Mouse (Mus musculus): ENCODE results near the gene Sdc3. TPM values are rescaled to one million over a fixed set of nuclear protein-coding genes. Genes with fewer than 3 reads are reported as not detected.

Gene Sdc3
- polyA plus RNA-seq, 1 experiment = 33.3 TPM

- DNase-seq (ENCODE audit: low spot score) = no peak
These were observed 28.4 kb downstream of the Sdc3 start for GRCm38 (mm10) chr4:130820594-130821255.

DNA sequence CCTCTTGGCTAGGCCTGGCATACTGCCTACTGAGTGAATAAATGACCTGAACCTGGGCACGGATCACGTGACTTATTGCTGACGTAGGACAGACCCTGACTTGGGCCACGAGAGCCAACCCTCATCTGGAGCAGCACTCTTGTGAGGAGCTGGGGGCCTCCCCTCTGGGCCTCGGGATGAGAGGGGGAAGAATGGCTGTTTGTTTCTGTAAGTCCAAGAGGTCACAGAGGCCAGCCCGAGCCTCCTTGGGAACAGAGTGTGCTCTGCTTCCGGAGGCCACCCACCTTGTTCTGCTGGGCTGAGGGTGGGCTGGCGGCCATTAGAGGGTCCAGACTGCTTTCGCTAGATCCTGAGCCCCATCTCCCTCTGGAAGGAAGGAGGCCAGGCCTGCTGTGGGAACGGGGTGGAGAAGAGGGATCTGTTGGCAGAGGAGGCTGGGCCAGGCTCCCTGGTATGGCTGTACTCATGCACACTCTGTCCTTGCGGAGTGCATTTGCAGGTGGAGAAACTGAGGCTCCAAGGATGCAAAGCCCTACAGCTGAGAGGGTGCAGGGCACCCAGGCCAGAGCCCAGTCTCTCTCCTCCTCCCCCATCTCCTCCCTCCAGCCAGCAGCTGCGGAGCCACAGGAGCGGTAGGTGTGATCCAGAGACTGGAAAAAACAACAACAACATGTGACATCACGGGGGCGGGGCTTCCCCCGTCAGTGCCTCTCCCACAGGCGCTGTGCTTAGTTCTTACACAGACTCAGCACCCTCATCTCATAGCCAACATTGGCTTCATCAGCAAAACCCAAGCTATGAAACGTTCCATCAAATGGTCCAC, 36.7 kb downstream of the Sdc3 start:
- DNase-seq (ENCODE audit: low spot score) = no peak

DNA sequence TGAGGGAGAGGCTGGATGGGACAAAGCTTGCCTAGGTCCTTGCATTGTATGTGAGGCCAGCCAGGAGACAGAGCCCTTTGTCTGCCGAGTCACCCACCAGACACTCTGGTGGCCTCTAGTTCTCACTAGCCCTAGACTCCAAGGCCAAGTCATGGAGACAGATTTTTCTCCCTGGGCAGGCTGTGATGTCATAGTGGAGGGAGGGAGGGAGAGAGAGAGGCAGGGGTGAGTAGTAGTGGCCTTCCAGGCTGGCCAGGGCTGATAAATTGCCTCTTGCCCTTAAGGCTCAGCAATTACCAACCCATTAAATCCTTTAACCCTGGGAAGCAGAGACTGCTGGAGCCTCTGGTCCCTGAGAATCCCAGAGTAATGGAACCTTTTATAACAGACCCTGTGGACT, 41.8 kb downstream of the Sdc3 start:
- no peak for DNase-seq (ENCODE audit: low spot score)

- no peak for DNase-seq (ENCODE audit: low spot score)
These were observed 43.2 kb downstream of the Sdc3 start for GRCm38 (mm10) chr4:130835550-130835949.

GRCm38 (mm10) chr4:130836281-130837061, 44.1 kb downstream of the Sdc3 start:
- DNase-seq (ENCODE audit: low spot score) = no peak

DNA sequence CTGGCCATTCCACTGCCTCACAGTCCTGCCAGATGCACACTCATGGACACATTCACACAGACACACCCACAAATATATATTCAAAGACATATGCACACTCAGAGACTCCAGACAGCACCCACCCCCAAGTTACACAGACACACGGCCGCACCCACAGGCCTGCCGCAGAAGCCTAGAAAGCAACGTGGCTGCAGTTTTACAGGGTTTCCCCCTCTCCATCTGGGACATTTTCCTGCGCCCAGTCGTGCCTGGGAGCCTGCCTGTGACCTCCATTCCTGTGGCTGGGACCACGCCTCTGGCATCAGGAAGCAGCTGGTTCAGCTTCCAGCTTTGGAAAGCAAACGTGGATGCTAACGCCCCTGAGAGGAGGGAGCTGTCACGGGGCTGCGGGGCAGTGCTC, 46.2 kb downstream of the Sdc3 start:
- no peak for DNase-seq (ENCODE audit: low spot score)

GRCm38 (mm10) chr4:130841107-130841840, 48.9 kb downstream of the Sdc3 start:
- DNase-seq (ENCODE audit: low spot score) = no peak

GRCm38 (mm10) chr4:130848814-130849213, 56.5 kb downstream of the Sdc3 start:
- DNase-seq (ENCODE audit: low spot score) = no peak

- no peak for DNase-seq (ENCODE audit: low spot score)
These were observed 65.3 kb downstream of the Sdc3 start for GRCm38 (mm10) chr4:130857661-130858060.

- DNase-seq (ENCODE audit: low spot score) = no peak
These were observed 66.5 kb downstream of the Sdc3 start for GRCm38 (mm10) chr4:130858880-130859279.

GRCm38 (mm10) chr4:130859467-130859866, 67.1 kb downstream of the Sdc3 start:
- DNase-seq (ENCODE audit: low spot score) = no peak

DNA sequence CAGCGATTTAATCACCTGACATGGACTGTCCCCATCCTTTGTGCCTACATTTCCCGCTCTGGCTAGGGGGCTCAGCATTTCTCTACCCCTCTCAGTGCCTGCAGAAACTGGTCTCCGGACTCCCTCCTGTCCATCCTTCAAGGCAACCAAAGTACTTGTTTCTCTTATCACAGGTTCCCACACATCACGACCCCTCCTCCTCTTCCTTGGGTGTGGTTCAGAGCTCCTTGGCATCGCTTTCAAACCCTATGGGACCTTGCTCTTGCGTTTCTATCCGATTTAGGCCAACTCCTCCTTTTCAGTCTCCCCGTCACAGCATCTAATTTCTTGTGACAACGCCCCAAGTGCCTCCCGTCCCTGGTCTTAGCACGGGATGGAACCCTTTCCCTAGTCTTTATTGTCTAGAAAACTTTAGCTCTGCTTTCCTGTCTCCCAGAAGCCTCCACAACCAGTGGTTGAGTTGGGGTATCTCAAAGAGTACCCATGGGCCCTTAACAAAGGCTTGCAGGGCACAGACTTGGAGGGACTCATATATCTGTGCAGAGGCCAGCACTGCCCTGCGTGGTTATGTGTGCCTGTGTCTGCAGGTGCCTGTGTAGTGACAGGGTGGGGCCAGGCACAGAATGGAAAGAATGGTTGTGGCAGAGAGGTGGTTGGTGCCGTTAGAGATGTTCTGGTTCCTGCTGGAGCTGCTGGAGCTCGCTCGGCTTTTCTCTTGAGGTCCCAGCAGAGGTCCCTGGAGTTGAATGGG, 68.7 kb downstream of the Sdc3 start:
- no peak for DNase-seq (ENCODE audit: low spot score)

GRCm38 (mm10) chr4:130861653-130862208, 69.4 kb downstream of the Sdc3 start:
- peak; percentile 60 for DNase-seq (ENCODE audit: low spot score)

DNA sequence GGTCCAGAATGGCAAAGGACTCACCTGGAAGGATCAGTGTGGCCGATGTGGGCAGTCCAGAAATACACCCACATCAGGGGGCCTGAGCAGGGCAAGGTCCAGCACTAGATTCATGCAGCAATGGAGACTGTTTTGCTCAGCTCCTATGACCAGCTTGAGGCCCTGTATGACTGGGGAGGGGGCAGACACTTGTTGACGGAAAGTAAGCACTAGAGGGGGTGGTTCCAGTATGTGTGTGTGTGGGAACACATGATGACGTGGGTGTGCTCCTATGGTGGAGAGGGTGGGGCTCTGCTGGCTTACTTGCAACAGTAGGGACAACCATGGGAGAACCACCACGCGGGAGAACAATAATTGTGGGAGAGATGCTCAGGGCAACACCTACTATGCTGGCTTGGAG, 70.2 kb downstream of the Sdc3 start:
- no peak for DNase-seq (ENCODE audit: low spot score)

- DNase-seq (ENCODE audit: low spot score) = no peak
These were observed 73.1 kb downstream of the Sdc3 start for GRCm38 (mm10) chr4:130865460-130865859.

DNA sequence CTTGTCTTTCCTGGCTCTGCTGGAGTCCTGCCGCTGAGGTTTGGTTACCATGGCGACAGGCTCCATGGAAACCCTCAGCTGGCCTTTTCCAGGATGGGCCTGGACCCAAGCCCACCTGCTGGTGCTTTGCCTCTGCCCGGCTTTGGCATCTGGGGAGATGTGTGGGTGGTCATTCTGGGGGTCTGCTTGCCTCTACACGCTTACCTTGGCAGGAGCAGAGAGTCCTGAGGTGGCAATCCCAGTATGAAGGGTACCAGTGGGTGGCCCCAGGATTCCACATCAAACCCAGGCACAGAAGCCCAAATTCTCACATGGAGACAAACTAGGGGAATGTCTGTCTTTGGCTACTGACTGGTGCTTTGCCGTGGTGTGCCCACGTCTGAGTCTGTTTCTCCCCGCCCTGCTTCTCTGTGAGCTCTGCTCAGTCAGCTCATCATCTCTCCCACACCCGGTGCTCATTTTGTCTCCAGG, 73.6 kb downstream of the Sdc3 start:
- DNase-seq (ENCODE audit: low spot score) = no peak

- no peak for DNase-seq (ENCODE audit: low spot score)
These were observed 75.6 kb downstream of the Sdc3 start for GRCm38 (mm10) chr4:130867940-130868339.

DNA sequence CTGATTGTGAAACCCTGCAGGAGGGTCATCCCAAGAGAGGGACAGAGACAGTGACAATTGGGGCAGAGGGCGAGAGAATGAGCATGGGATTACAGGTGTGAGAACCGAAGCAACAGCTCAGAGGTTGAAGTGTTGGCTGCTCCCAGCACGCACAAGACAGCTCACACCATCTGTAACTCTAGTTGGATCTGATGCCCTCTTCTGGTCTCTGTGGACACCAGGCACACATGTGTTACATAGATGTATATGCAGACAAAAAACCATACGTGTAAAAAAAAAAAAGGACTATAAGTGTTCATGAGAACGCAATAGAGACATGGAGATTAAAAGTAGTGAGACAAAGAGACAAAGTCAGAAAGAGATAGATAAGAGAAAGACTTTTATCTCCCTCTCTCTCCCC, 76.5 kb downstream of the Sdc3 start:
- DNase-seq (ENCODE audit: low spot score) = no peak

DNA sequence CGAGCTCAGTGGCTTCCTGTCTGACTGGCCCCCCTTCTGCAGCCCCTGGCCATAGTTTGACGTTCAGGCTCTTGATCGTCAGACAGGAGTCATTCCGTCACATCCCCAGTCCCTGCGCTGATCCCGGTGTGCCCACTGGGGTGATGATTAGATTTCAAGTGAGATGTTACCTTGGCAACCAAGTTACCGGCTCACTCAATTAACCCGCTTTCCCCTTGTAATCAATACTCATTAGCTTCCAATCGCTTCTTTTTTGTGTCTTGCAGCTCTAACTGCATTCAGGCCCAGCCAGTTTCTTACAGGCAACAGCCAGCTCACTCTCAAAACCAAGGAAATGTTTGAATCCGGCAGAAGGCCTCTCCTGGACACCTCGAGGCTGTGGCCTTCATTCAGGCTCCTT, 80.1 kb downstream of the Sdc3 start:
- no peak for DNase-seq (ENCODE audit: low spot score)

- DNase-seq (ENCODE audit: low spot score) = no peak
These were observed 81.1 kb downstream of the Sdc3 start for GRCm38 (mm10) chr4:130873440-130873839.

DNA sequence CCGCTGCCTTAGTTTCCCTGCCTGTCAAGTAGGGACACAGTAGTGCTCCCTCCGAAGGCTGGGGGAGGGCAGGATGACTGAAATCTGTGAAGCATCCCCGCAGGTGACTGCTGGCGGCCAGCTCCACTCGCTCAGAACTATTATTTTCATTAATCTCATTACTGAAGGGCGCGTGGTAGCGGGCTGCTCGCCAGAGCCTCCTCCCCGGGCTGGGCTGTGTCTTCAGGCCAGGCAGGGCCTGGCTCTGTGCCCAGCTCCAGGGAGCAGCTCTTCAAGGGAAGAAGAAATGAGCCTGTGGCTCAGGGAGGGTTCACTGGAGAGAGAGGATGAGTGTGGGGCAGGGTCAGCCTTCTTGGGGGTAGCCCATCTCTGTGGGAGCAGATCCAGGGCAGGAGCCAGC, 82.3 kb downstream of the Sdc3 start:
- no peak for DNase-seq (ENCODE audit: low spot score)
